Mouse (Mus musculus): ENCODE data around the gene Hivep3. TPM values are rescaled to one million over a fixed set of nuclear protein-coding genes. Genes with fewer than 3 reads are reported as not detected.
A peak's percentile ranks its signal among the peaks of the same experiment; 100 is the strongest.

Gene Hivep3
- polyA plus RNA-seq, 1 experiment = 23.1 TPM

DNA sequence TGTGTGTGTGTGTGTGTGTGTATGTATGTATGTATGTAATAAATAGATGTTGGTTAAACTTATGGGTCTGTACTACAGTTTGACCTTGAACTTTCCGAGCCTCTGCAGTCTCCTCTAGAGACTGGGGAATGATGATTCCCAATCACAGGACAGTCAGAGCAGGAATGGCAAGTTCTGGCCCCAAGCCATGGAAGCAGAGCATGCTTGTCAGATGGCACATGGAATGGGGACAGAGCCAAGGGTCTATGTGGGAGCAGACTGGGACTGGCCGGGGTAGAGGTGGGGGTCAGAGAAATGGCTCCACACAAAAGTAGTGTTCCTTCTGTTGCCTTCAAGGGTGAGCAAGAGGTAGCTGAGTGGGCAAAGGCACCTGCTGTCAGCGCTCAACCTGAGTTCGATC lies 434.8 kb downstream of the Hivep3 start:
- 91% methylated on average over 4 of the region's 4 CpGs for WGBS
- no peak for DNase-seq
- TF ChIP-seq POLR2A (IDR thresholded peaks at IDR 0.05; ENCODE audit: borderline replicate concordance, extremely low read depth, low read depth, low read length) (no peak), CTCF (IDR thresholded peaks at IDR 0.05; ENCODE audit: insufficient read depth, low read length) (no peak)
- 0 out of 2 replicates have a peak, but pooled peaks cover 4% of the 10 kb centered on the region for H3K4me1 ChIP-seq (ENCODE audit: control insufficient read depth, insufficient read depth, low read length)
- H3K4me3 ChIP-seq (replicated peaks; ENCODE audit: extremely low read depth, low read depth, low read length) = no peak overlapping the region

DNA sequence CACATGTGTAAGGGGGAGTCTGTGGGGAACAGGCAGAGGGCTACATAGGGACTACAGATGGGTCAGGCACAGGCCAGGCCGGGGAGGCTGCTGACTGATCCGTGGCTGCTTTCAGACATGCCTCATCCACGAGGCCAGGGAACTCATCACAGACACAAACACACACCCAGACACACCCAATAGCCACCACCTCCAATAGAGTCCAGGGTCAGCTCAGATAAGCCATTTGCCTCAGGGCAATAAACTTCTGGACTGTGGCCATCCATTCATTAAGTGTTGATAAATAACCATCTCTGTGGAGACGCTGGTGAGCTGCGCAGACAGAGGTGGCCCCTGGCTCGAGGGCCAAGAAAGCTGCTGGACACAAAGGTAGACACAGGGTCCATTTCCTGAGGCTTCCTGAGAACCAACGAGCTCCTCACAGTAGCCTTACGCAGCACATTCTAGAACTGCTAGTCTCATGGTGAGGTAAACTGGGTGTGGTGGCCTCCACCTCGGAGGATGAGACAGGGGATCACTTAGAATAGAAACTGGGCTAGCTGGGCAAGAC lies 436.9 kb downstream of the Hivep3 start:
- WGBS = 54% methylated on average over 9 of the region's 9 CpGs
- no peak for TF ChIP-seq CTCF (IDR thresholded peaks at IDR 0.05; ENCODE audit: insufficient read depth, low read length)
- no peak for TF ChIP-seq POLR2A (IDR thresholded peaks at IDR 0.05; ENCODE audit: borderline replicate concordance, extremely low read depth, low read depth, low read length)

DNA sequence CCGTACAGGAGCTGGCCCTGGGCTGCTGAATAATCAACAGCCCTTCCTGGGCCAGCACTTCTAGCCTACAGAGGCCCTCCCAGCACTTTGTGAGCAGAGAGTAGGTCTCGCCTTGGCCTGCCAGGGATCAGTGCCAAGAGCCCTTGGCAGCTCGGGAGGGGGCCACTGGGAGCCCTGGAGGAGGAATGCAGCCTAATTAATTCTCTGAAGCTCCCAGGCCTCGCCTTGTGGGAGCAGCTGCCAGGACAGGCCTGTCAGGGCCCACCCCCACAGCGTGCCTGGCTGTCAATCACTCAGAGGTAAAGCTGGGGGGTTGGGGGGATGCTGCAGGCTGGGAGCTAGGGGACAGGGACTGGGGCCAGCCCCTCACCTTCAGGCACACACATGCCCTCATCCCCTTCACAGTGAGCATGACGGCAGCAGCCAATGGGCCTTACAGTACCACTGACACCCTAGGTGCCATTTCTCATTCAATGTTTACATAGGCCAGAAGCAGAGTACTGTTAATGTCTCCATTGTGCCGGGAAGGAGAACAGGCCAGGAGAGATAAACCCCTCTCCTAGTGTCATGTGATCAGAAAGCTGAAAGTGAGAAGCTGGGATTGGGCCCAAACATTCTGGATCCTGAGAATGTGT lies 438.6 kb downstream of the Hivep3 start:
- no peak overlapping the region for H3K4me3 ChIP-seq (replicated peaks; ENCODE audit: extremely low read depth, low read depth, low read length)
- 0 out of 2 replicates have a peak, but pooled peaks cover 3% of the 10 kb centered on the region for H3K4me1 ChIP-seq (ENCODE audit: control insufficient read depth, insufficient read depth, low read length)
- DNase-seq = no peak
- TF ChIP-seq CTCF (IDR thresholded peaks at IDR 0.05; ENCODE audit: insufficient read depth, low read length) (no peak), POLR2A (IDR thresholded peaks at IDR 0.05; ENCODE audit: borderline replicate concordance, extremely low read depth, low read depth, low read length) (no peak)
- WGBS = 39% methylated on average over 7 of the region's 7 CpGs

More for the DNA sequence above, 436.9 kb downstream of the Hivep3 start:
- Histone ChIP-seq H3K4me1 (ENCODE audit: control insufficient read depth, insufficient read depth, low read length) (0 out of 2 replicates have a peak, but pooled peaks cover 3% of the 10 kb centered on the region), H3K4me3 (replicated peaks; ENCODE audit: extremely low read depth, low read depth, low read length) (no peak overlapping the region)
- DNase-seq = no peak

DNA sequence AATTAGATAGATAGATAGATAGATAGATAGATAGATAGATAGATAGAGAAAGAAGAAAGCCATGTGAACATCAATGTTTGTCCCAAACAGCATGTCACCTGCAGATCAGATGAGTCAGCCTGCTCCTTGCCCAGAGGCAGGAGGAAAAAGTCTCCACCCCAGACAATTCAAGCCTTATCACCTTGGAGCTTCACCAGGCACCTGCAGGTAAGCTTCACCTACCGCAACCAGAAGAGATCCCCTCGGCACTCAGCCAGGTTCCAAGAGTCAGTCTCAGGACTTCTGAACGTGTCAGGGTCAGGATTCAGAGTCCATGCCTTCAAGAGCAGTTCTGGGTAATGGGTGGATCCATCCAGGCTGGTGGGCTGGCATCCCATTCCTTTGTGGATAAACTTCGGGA lies 445.5 kb downstream of the Hivep3 start:
- WGBS = 82% methylated on average over 4 of the region's 4 CpGs
- TF ChIP-seq POLR2A (IDR thresholded peaks at IDR 0.05; ENCODE audit: borderline replicate concordance, extremely low read depth, low read depth, low read length) = no peak
- TF ChIP-seq CTCF (IDR thresholded peaks at IDR 0.05; ENCODE audit: insufficient read depth, low read length) = no peak

DNA sequence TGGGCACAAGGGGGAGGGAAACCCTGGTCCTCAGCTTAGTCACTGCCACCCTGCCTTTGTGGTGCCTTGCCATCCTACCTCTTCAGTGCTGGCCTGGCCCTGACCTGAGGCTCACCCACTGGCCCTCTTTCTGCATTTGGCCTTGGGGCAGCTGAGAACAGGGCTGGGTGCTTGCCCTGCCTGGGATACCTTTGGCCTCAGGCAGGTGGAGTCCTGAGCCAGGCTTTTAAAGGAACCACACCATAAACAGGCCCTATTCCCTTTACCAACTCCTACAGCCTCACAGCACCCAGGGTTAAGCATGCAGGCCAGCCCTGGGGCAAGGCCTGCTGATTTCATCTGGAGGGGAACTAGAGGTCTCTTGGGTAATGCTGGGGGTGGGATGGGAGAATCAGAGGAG lies 447.0 kb downstream of the Hivep3 start:
- no peak overlapping the region for H3K4me3 ChIP-seq (replicated peaks; ENCODE audit: extremely low read depth, low read depth, low read length)
- TF ChIP-seq CTCF (IDR thresholded peaks at IDR 0.05; ENCODE audit: insufficient read depth, low read length) (no peak), POLR2A (IDR thresholded peaks at IDR 0.05; ENCODE audit: borderline replicate concordance, extremely low read depth, low read depth, low read length) (no peak)
- no peak for DNase-seq
- no peaks in the 10 kb centered on the region for H3K4me1 ChIP-seq (ENCODE audit: control insufficient read depth, insufficient read depth, low read length)

More for the DNA sequence above, 445.5 kb downstream of the Hivep3 start:
- DNase-seq = no peak
- Histone ChIP-seq H3K4me1 (ENCODE audit: control insufficient read depth, insufficient read depth, low read length) (no peaks in the 10 kb centered on the region), H3K4me3 (replicated peaks; ENCODE audit: extremely low read depth, low read depth, low read length) (no peak overlapping the region)

DNA sequence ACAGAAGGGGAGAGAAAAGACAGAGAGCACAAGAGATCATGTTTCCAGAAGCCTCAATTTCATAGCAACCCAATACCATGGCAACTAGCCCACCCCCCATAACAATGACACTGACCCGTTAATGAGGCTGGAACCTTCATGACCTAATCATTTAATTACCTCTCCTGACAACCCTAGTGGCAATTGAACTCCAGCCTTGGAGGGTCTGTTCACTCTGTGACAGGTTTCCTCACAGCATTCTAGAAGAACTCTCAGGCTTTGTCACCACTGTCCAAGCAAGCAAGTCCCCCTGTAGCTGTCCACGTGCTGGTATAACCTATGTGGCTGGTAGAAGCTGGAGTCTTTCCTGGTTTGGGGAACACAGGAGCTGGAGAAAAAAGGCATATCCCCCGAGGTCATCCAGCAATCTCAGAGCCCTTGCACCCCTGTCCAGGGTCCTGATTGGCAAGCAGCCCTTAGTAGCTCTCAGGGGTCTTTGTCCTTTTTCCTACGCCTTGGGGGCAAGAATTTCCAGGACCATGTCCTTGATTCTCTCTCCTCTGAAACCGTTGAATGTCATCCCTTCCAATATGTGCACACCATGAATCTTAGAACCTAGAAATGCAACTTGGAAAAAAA lies 450.9 kb downstream of the Hivep3 start:
- no peak for DNase-seq
- H3K4me1 ChIP-seq (ENCODE audit: control insufficient read depth, insufficient read depth, low read length) = no peaks in the 10 kb centered on the region
- H3K4me3 ChIP-seq (replicated peaks; ENCODE audit: extremely low read depth, low read depth, low read length) = no peak overlapping the region
- no peak for TF ChIP-seq POLR2A (IDR thresholded peaks at IDR 0.05; ENCODE audit: borderline replicate concordance, extremely low read depth, low read depth, low read length)
- no peak for TF ChIP-seq CTCF (IDR thresholded peaks at IDR 0.05; ENCODE audit: insufficient read depth, low read length)
- 22% methylated on average over 5 of the region's 5 CpGs for WGBS

DNA sequence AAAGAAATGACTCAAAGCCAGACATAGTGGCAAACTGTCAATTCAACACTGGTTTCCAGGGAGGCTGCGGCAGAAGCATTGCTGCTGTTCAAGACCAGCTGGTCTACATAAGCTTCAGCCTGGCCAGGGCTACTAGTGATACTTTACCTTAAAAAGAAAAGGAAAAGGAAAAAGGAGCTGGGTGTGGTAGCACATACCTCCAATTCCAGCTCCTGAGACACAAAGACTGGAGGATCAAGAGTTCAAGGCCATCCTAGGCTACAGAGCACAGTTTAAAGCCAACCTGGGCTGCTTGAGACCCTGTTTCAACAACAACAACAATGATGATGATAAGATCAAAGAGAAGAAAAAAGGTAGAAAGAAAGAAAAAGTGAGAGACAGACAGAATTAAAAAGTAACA lies 452.9 kb downstream of the Hivep3 start:
- TF ChIP-seq CTCF (IDR thresholded peaks at IDR 0.05; ENCODE audit: insufficient read depth, low read length) (no peak), POLR2A (IDR thresholded peaks at IDR 0.05; ENCODE audit: borderline replicate concordance, extremely low read depth, low read depth, low read length) (no peak)
- WGBS = 83% methylated on average over 1 of the region's 1 CpGs
- no peaks in the 10 kb centered on the region for H3K4me1 ChIP-seq (ENCODE audit: control insufficient read depth, insufficient read depth, low read length)
- no peak for DNase-seq
- H3K4me3 ChIP-seq (replicated peaks; ENCODE audit: extremely low read depth, low read depth, low read length) = no peak overlapping the region

DNA sequence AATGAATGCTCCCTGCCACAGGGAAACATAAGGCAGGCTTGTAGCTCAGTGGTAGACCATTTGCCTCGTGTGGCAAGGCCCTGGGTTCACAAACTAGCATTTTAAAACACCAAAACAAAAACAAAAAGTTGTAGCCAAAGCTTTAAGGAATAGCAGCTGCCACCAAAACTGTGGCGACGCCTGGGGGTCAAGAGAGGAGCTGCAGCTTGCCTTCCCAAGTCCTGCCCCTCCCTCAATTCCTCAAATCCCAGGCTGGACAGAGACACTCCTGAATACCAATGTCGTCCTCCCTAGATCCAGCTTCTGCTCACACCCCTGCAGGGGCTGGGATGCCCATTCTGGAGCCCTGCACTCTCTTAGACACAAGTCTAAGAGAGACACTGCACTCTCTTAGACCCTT lies 453.4 kb downstream of the Hivep3 start:
- 15% methylated on average over 4 of the region's 4 CpGs for WGBS
- Histone ChIP-seq H3K4me1 (ENCODE audit: control insufficient read depth, insufficient read depth, low read length) (no peaks in the 10 kb centered on the region), H3K4me3 (replicated peaks; ENCODE audit: extremely low read depth, low read depth, low read length) (no peak overlapping the region)
- no peak for DNase-seq
- TF ChIP-seq POLR2A (IDR thresholded peaks at IDR 0.05; ENCODE audit: borderline replicate concordance, extremely low read depth, low read depth, low read length) = no peak
- peak; percentile 61 for TF ChIP-seq CTCF (IDR thresholded peaks at IDR 0.05; ENCODE audit: insufficient read depth, low read length)

Other genes starting within 250 kb of the Hivep3 start
- gene Rimkla, start 241.2 kb upstream of the Hivep3 start, polyA plus RNA-seq (2012; rRNA removed) = 0.14 and 0.19 TPM in 2 replicates
- 14.1 and 18.0 TPM in 2 replicates for gene Foxj3, start 196.8 kb upstream of the Hivep3 start, polyA plus RNA-seq (2012; rRNA removed)
- gene Frg2f1, start 194.3 kb upstream of the Hivep3 start, polyA plus RNA-seq (2012; rRNA removed) = 5.1 and 5.9 TPM in 2 replicates
- gene Guca2a, start 96.1 kb upstream of the Hivep3 start, polyA plus RNA-seq (2012; rRNA removed) = 23.0 TPM in 1 of 2 replicates, not detected in the other
- gene Guca2b, start 74.8 kb upstream of the Hivep3 start, polyA plus RNA-seq (2012; rRNA removed) = 0.46 TPM in 1 of 2 replicates, not detected in the other

All from lung, adult 2 months (tissue).